Mouse (Mus musculus): ENCODE results near the gene Egfl6.

- TF ChIP-seq ZC3H11A (IDR thresholded peaks at IDR 0.05; ENCODE audit: borderline replicate concordance, low read depth, low read length) = no peak
- no peak for TF ChIP-seq CHD2 (IDR thresholded peaks at IDR 0.05; ENCODE audit: low read depth, low read length)
- TF ChIP-seq ZNF384 (IDR thresholded peaks at IDR 0.05; ENCODE audit: low read depth, low read length) = no peak
- TF ChIP-seq MAFK (IDR thresholded peaks at IDR 0.05; ENCODE audit: insufficient read depth, low read depth, low read length) = no peak
- no peak for TF ChIP-seq HCFC1 (IDR thresholded peaks at IDR 0.05; ENCODE audit: borderline replicate concordance, insufficient read depth, low read length)
Observed at GRCm38 (mm10) chrX:166535138-166535537, 50.4 kb downstream of the Egfl6 start.

Data from ES-E14 (cell line).